Mouse (Mus musculus) C2C12 (cell line): ENCODE results near the gene Acsf2.

Source experiments
- CTCF ChIP-seq: IDR thresholded peaks from one replicate; pipeline ENCODE4 v1.5.1; 2011; ENCODE audit not compliant: control insufficient read depth, insufficient read depth, insufficient read length
- USF1 ChIP-seq: IDR thresholded peaks from one replicate; pipeline ENCODE4 v1.6.1; 2011; ENCODE audit warnings: low read depth, mild to moderate bottlenecking, control low read depth, moderate library complexity

- TF ChIP-seq CTCF (no peak), USF1 (no peak)
These were observed 21.4 kb downstream of the Acsf2 start for GRCm38 (mm10) chr11:94580111-94580740.
